Mouse (Mus musculus) G1E (cell line): ENCODE data around the gene Tspoap1.

ENCODE experiments used
- CTCF ChIP-seq: IDR thresholded peaks from 2 replicates; pipeline ENCODE4 v1.5.1; 2012; ENCODE audit warnings: low read depth, low read length, inconsistent platforms, mixed read lengths
- GATA1 ChIP-seq: IDR thresholded peaks from 2 replicates; pipeline ENCODE4 v1.6.1; 2012; ENCODE audit warnings: borderline replicate concordance, low read length, inconsistent platforms, mixed read lengths
- TAL1 ChIP-seq: conservative IDR thresholded peaks from 2 replicates; pipeline ENCODE4 v1.6.1; 2012; ENCODE audit warnings: low read depth, low read length, inconsistent platforms, mixed read lengths

DNA sequence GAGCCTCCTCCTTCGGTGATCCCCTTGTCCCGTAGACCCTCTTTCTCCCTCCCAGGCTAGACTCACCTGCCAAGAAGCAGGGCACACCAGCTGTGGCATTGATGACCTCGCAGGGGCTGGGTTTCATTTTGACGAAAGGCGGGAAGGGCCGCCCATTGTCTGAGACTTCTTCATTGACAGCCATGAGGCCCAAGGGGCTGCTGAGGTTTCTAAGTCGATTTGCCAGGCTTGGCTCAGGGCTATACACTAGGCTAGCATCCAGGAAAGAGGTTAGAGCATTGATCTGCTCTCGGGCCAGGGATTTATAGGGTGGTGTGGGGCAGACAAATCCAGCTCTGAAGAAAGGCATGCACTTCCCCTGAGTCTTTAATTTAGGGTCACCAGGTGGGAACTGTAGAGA is 54.5 kb downstream of the Tspoap1 start:
- no peak for TF ChIP-seq CTCF
- TF ChIP-seq TAL1, result no peak
- no peak for TF ChIP-seq GATA1
